Mouse (Mus musculus) left cerebral cortex, postnatal 10 days (tissue): ENCODE measurements at regions not wholly inside any gene's neighbourhood (a gene's known extent, or its start where the extent isn't known, plus 50 kb on each side); places are given as distances from the start of the nearest gene placed in this dataset.

Experiments used
- DNase-seq, 2 experiments: peaks; one replicate each; pipeline ENCODE4 v3.0.0; 2021 to 2022; ENCODE audit warnings: low spot score in 2 of 2, mixed read lengths in 1 of 2; ENCODE audit errors: extremely low spot score in 1 of 2
- intact Hi-C: fragments of 180-260 bp; cut with DNase I; formaldehyde crosslinking; loops from one replicate; pipeline ENCODE4 v1.15.1; 2025

DNA sequence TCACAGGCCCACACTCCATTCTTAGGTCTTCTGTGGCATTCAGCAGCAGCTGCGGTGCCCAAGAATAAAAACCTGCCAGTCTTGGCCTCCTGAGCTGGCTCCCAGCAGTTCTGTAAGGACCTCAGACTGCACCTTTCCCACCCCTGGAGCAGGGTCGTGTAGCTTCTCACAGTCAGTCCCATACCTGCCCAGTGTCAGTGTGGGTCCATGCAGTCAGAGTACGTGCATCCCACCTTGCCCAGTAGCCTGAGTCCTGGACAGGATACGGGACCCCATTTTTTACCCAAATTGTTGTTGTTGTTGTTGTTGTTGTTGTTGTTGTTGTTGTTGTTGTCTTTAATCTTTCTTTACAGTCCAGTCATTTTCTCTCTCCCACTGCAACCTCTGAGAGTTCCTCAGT is 6811.3 kb downstream of the 9330182O14Rik start:
- DNase-seq: no peak
- intact Hi-C loops: no loop called here

DNA sequence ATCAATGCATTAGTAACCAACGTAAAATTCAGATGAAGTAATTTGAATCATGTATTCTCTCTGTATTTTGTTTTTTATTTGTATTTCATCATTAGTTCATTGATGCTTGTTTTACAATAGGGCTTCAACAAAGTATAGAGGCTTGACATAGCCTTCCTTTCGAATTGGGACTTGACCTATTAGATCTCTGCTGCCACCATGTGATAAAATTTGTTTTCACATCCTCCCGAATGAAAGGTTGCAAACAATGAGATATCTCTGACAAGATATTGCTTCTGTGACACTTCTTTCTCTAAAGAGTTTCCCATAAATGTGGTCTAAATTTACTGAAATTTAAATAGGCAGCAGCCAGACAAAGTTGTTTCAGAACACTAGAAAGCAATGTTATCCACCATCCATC is 6856.0 kb downstream of the 9330182O14Rik start:
- no peak for DNase-seq
- intact Hi-C loops: loop anchor here (10.0 kb wide), 1 partner anchor 385 kb away; no protein-coding TSS in a partner anchor

DNA sequence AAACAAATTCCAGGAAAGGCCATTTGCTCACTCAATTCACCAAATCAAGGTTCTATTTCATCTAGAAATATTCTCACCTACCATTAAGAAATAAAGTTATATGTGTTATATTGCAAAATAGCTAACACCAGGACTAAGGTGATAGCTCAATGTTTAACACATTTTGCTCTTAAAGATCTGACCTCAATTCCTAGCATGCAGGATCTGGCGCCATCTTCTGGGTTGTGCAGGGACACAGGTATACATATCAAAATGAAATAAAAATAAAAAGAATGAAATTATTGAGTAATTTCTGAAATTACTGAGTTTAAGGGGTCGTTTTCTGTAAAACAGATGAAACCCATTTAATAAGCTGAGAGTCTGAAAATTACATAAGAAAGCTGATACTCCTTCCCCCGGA is 6862.9 kb downstream of the 9330182O14Rik start:
- intact Hi-C loops: loop anchor here (10.0 kb wide), 1 partner anchor 392 kb away; no protein-coding TSS in a partner anchor
- DNase-seq: no peak
